Mouse (Mus musculus): ENCODE measurements around the gene Scpep1.

Gene Scpep1

DNA sequence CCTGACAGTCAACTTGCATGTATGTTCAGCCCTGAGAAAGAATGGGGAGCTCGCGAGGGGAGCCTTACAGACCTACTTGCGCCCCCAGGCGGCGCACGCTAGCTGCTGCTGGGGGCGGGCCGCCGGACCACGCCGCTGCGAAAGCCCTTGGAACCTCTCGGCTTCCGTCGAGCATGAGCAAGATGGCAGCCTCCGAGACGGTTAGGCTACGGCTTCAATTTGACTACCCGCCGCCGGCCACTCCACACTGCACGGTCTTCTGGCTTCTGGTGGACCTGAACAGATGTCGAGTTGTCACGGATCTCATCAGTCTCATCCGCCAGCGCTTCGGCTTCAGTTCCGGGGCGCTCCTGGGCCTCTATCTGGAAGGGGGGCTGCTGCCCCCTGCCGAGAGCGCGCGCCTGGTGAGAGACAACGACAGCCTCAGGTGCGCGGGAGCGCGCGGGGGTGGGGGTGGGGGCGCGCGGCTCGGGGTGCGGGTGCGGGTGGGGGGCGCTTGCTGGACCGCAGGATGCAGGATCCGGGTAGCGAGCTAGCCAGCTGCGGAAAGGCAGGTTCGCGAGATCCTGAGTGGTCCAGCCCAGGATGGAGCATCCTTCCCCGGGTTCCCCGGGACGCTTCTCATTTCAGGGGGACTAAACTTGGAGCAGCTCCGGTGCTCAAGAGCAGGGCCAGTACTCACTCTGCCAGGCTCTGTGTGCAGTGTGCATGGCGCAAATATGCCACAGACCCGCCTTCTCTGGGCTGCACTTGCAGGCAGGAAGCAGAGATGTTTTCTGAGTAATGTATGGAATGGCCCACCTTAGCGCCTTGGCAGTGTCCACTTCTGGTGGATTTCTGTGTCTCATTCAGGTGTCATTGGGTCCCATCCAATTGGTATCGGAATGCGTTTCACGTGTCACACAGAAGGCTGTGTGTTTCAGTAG lies 18.8 kb upstream of the Scpep1 start:
- peak; percentile 91 to 93 for DNase-seq

DNA sequence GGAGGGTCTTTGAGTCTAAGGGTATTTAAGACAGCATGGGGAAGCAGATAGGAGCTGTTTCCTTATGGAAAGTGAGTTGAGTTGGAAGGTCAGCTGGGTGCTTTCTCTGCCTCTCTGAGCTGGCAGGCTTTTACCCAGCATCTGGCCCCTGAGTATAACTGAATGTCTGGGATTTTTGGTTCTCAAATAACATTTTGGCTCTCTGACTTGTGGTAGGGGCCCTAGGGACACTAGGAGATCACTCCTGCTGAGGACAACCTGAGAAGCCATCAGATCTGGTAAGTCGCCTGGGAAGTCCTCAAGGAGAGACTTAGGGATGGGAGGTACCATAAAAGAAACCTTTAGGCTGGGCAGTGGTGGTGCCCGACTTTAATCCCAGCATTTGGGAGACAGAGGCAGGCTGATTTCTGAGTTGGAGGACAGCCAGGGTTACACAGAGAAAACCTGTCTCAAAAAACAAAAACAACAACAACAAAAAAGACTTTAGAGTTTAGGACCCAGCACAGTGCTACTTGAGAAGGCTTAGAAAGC lies 15.0 kb upstream of the Scpep1 start, which contains the start of gene Coil:
Gene Coil, plus strand, starts transcription at position 51 of the 531 bp plus-strand sequence.
- DNase-seq = no peak

DNA sequence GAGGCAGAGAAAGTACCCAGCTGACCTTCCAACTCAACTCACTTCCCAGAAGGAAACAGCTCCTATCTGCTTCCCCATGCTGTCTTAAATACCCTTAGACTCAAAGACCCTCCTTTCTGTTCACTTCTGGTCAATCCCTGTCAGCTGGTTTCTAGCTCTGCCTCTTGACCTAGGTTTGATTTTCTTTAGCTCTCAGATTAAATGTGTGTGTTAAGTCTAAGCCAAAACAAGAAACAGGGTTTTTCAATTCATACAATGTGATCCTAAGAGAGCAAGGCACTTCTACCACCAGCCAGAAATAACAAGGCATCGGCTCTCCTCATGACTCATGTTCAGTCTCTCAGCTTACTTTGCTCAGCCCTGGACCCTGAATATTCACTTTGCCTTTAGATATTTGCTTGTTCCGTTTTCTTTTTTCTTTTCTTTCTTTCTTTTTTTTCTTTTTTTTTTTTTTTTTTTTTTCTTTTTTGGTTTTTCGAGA lies 11.7 kb upstream of the Scpep1 start, which contains the start of gene Elobl:
Gene Elobl, minus strand, starts transcription at position 51 of the 481 bp plus-strand sequence.
- DNase-seq = no peak

DNA sequence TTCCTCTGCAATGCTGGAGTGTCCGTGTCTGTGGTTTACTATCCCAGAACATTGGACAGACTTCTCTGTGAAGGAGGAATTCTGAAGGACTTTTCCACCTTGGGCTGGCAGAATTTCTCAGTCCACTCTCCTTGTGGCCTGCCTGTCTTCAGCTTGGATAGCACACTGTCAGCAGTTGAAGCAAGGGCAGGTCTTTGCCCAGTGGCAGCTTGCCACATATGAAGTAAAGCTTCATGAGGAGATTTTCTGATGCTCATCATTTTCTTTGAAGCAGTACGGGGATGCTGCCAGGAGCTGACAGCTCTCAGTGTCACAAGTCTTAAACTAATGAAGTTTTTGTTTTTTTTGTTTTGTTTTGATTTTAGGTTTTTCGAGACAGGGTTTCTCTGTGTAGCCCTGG lies 3.6 kb upstream of the Scpep1 start:
- no peak for DNase-seq

DNA sequence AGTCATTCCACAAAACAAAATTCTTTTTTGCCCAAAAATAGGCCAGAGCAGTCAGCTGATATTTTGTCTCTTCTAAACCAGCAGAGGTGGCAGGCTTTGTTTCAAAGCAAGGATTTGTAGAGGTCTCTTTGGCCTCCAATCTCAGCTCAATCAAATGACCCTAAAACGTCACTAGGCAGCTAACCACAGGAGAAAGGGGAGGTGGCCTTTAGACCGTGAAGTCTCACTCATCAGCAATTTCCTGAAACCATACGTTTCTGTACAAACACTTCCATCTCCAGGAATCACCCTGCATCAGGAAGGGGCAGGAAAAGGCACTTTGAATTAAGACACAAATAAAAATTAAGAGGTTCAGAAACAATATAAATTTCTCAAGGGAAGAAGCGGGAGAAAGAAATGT lies 462 bp downstream of the Scpep1 start:
- DNase-seq = no peak

DNA sequence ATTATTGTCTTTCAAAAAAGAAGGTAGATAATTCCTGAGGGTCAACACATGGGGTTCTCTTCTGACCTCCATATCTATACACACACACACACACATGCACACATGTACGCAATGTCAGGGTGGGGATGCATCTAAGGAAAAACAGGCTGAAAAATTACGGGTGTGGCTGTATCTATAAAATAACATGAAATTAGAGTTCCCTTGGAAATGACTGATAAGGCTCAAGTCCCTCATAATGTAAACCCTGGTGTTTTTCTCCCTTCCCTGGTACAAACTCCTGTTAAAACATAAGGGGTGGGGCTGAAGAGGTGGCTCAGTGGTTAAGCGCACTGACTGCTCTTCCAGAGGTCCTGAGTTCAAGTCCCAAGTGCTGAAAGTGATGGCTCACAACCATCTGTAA lies 1.7 kb downstream of the Scpep1 start:
- DNase-seq = no peak

DNA sequence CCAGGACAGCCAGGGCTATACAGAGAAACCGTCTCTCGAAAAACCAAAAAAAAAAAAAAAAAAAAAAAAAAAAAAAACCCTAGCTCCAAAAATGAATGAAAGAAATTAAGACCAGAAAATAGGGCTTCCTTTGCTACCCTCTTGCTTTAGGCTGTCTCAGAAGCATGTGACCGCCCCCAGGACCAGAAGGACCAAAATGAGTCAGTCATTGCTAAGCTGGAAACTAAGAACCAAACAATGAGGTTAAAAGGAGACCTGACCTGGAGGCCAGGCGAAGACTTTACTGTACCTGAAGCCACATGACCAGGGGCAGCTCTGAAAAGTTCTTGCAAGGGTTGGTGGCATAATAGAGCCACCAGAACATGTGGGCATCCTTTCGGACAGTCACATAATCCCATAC lies 3.1 kb downstream of the Scpep1 start:
- DNase-seq = no peak

DNA sequence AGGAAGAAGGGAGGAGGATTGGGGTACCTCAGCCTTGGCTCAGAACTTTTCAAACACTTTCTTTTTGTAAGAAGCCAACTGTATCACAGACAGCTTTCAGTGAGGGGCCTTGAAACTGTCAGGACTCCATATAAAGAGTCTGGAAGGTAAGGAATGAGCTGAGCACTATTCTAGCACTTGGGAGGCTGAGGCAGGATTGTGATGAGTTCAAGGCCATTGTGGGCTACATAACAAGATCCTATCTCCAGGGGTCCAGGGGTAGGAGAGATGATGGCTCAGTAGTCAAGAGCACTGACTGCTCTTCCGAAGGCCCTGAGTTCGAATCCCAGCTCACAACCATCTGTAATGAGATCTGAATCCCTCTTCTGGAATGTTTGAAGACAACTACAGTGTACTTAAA lies 3.7 kb downstream of the Scpep1 start:
- DNase-seq = no peak

DNA sequence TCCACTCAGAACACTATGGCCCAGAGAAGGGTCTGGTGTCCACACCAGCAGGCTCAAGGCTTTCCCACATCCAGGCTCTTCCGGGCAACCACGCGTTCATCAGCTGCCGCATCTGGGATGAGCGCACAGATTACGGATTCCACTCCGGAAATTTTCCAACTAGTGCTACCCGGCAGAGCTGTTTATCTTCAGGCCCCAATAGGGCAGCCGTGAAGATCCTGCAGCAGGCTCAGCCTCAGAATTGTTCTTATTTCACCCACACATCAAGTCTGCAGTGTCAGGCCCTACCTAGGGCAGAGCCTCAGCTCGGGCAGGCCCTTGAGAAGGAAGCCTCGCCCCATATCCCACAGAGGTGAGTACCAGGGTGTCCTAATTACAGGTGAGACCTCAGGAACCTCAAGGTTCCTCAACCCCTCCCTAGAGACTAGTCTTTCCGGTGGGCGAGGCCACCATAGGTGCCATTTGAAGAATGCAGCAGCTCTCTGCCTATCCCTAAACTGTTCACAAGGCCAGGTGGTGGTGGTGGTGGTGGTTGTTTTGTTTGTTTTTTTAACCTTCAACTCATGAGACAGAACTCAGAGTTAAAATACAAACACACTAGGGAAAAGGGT lies 4.5 kb downstream of the Scpep1 start:
- DNase-seq = no peak

DNA sequence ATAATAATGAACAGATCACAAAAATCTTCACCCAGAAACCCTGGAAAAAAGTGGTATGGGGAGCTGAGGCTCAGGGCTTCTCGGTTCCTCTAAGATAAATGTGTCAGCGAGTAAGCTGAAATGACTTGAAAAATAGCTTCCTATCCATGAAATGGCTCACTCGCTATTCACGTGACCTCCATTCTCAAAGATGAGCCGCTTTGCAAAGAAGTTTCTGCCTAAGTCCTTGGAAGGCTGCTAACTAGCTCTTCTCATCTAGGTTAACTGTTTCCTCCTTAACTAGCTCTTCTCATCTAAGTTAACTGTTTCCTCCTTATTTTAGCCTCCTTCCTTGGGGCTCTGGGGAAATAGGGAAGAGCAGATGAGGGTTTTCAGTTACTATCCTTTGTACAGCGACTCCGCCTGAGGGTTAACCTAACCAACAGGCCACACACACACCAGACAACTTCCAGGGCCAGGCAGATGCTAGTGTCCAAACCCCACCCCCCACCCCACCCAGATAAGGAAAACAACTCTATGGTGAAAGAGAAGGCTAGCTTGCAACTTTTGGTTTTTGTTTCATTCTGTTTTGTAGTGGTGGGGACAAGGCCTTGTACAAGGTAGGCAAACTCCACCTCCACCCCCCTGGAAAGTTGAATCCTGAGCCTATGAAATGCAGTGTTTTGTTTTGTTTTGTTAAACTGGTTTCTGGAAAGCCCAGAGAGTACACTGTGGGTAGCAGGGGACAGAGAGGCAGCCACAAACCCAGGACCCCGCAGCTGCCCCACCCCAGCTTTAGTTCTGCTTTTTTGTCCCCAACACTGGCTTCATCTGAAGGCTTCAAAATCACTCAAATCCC lies 5.2 kb downstream of the Scpep1 start:
- no peak for DNase-seq

DNA sequence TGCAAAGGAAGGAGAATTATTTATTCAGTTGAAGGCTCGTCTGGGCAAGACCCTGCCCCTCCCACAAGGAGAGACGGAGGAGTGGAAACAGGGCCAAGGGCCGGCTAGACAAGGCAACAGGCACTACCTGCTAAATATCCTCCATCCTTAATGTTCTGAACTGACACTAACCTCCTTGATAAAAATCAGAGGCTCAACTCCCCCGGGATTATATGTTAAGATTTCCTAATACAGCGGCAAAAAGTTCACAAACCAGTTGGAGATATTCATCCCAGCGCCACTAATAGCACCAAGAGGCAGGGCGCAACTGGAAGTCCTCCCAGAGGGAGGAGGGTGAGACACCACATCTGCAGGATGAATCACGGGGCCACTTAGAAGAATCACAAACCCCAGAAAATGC lies 6.4 kb downstream of the Scpep1 start:
- DNase-seq = no peak

DNA sequence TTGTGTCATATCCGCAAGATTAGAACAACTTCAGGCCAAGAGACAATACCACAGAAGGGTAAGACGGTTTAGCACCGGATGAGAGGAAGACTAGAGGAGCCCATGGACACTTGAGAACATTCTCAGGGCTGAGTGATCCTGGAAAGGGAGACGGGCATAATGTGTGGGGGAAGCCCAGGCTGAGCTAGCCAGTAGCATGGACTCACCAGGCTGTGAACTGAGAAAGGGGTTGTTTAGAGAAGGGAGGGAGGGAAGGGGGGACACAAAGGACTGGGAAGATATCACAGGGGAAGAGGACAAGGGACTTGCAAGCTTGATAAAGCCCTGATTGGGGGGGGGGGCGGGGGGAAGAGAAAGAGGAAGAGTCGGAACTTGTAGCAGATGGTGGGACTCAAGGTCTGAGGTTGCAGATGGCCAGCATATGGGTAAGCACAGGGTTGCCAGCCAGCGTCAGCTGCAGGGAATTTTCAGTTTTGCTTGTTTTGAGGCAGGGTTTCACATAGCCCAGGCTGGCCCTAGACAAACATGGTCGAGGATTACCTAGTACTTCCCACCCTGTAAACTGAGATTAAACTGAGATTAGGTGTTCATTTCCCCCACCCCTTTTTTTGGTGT lies 9.2 kb downstream of the Scpep1 start:
- no peak for DNase-seq

DNA sequence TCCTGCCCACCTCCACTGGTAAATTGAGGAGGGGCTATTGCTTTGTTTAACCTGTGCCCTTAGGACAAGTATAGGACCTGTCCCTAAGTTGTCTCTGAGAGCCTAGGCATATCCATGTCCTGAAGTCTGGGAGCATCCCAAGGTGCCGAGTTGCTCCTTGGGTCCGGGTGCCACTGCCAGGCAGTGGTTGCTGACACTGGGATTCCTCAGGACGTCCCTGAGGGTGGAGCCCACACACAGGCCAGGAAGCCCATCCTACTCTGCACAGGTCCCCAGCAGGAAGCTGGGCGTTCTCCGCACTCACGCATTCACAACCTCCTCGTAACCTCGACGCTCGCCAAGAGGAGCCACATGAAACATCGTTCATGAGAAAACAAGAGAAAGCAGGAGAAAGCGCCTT lies 13.8 kb downstream of the Scpep1 start:
- DNase-seq = no peak

DNA sequence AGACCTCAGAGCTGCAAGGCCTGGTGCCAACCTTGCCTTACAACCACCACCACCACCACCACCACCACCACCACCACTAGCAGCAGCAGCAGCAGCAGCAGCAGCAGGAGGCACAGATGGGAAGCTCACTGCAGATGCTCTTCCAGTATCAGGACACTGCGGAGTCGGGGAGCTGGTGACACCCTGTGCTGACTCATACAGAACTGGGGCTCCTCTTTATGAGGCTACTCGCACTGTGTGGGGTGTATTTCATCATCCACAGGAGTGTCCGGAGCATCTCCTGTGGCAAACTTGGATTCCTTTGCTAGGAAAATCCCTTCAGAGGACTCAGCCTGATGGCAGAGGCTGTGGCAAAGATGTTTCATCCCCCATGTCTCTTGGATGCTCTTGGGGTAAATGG lies 15.6 kb downstream of the Scpep1 start:
- no peak for DNase-seq

DNA sequence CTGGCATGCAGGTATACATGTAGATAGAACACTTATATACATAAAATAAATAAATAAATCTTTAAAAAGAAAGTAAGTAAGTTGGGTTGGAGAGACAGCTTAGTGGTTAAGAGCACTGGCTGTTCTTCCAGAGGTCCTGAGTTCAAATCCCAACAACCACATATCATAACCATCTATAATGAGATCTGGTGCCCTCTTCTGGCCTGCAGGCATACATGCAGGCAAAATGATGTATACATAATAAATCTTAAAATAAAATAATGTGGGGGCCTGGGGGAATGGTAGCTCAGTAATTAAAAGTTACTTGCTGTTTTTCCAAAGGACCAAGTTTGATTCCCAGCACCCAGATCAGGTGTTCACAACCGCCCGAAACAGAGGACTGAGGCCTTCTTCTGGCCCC lies 16.5 kb downstream of the Scpep1 start:
- DNase-seq = no peak

DNA sequence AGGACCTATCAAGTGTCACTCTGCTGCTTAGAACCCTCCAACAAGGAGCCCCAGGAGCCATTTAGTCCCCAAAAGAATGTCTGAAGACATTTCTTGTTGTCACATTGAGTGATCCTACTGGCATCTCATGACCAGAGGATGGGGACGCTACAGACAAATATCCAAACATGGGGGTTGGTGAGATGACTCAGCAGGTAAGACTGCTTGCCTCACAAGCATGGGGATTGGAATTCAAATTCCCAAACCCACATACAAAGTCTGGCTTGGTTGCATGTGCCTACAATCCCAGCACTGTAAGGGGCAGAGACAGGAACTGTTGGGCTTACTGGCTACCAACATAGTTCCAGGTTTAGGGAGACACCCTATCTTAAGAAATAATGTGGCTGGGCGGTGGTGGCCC lies 17.4 kb downstream of the Scpep1 start:
- DNase-seq = no peak

DNA sequence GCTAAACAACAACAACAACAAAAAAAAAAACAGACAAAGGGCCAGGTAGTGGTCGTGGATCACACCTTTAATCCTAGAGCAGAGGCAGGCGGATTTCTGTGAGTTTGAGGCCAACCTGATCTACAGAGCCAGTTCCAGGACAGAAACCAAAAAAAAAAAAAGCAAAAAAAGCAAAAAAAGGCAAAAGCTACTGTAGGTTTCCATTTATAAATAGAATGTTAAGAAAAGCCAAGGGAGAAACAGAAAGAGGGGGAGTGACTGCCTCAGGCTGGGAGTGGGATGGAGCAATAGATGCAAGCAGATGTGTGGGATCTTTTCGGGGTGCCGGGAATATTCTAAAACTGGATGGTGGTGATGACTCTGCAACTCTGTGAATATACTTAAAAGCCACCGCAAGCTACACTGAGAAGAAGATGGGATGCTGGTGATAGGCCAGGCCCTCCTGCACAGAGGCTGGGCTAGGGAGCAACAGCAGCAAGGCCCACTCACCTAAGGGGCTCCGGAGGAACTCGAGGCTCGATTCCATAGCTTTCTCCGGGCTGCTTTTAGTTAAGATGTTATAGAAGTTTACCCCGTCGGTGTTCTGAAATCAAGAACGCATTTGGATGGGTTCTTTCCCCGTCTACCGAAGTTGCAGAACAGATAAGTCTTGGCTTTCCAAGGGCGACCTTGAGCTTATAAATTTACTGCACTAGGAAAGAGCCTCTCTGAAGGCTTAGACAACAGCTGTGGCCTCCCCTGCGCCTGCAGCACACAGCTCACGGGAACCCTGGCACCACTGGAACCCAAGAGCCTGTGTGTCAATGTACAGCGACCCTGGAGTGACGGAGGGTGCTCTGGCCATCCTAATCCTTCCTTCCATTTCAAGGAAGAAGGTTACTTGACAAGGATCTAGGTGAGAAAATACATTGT lies 20.9 kb downstream of the Scpep1 start:
- DNase-seq = no peak

DNA sequence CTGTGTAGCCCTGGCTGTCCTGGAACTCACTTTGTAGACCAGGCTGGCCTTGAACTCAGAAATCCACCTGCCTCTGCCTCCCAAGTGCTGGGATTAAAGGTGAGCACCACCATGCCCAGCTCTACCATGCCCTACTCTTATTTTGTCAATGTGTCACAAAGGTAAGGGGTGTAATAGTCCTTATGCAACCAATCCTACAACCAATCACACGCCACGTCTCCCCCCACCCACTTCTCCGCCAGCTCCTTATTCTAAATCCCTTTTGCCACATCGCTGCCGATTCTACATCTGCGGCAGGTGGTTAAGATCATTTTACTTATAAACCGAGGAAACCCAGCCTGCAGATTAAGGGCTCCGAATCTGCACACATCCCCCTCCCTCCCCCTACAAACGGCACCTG lies 22.2 kb downstream of the Scpep1 start:
- DNase-seq = no peak

DNA sequence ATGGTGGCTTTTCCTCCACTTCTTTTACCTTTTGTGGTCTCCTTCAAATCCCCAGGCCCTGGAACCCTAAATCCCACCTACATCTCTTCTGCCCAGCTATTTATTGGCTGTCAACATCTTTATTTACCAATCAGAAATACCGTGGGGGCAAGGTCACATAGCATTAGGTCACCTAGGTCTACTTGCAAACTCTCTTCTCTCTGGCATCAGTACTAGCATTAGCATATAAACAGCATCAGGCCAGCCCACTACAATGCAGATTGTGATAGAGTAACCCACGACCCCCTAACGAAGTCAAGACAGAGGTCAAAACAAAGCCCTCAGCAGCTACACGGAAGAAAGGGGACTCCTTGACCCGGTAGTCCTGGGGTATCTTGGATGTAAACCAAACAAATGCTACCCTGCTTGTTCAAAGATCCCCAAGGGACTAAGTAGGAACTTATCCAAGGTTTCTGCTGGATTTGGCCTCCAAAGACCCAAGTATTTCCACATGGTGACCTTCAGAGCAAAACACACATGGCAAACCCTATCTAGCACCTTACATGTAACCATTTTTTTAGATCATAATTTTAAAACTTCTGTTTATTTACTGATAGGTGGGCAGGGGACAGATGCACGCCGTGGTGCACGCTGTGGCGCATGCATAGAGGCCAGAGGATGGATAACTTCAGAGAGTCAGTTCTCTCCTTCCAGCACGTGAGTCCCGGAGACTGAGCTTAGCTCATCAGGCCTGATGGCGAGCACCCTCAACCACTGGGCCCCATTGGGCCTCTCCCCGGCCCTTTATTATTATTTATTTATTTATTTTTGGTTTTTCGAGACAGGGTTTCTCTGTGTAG lies 23.4 kb downstream of the Scpep1 start:
- DNase-seq = no peak

DNA sequence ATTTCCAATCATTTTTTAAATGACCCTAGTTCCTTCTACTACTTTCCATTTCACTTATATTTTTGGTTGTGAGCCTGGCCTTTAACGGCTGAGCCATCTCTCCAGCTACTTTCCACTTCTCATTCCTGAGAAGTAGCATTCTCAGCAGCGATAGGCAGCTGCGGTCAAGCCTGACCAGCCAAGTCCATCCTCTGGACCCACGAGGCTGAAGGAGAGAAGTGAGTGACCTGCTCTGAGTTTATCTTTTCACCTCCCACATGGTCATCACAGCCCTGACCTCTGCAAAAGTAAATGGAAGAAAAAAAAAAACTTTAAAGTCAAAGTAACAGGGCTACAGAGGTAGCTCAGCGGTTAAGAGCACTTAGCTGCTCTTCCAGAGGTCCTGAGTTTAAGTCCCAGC lies 28.7 kb downstream of the Scpep1 start:
- DNase-seq = no peak

All from thymus, postnatal 36 days (tissue).